Mouse (Mus musculus) embryonic fibroblast, embryonic 13.5 days (primary cell): Measurements from ENCODE around the gene Hmga1.

Experiments
- CTCF ChIP-seq: IDR thresholded peaks from 2 replicates; pipeline ENCODE4 v1.5.1; 2011; ENCODE audit warnings: mild to moderate bottlenecking, control low read depth, low read length, moderate library complexity, borderline replicate concordance; ENCODE audit not compliant: insufficient read depth
- POLR2A ChIP-seq: IDR thresholded peaks from 2 replicates; pipeline ENCODE4 v1.6.1; 2011; ENCODE audit warnings: low read depth, mild to moderate bottlenecking, control low read depth, low read length, moderate library complexity

DNA sequence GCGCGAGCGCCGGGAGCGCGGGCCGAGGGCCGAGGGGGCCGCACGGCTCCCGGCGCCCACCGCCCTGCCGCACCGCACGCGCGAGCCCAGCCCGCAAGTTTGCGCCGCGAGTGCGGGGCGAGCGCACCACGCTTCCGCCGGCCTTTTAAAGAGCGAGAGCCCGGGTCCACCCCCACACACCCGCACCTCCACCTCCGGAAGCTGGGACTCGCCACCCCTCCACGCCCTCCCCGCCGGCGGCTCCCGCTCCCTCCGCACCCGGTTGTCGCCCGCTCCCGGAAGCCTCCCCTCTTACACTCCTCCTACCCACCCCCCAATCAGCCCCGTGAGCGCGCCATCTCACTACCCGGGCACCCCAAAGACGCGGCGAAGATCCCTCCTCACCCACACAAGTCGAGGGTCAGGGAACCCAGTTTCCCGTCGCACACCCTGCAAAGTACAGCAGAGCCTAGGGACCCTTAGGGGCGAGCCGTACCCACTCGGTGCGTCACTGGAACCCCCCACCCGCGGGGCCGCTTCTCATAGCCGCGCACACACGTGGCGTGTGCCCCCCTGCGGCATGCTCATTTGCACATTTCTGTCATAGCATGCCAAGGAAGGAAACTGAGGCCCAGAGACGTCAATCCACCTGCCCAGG, 42.9 kb upstream of the Hmga1 start:
- no peak for TF ChIP-seq CTCF
- no peak for TF ChIP-seq POLR2A
